Mouse (Mus musculus) layer of hippocampus, adult 2 months (tissue): Measurements from ENCODE around the gene Hfe. TPM values are rescaled to one million over a fixed set of nuclear protein-coding genes. Genes with fewer than 3 reads are reported as not detected.
"Not testable (repeated sequence)": the region's sequence is repeated elsewhere in the genome, so short reads cannot be mapped to it uniquely, and the experiment has no call there.

ENCODE experiments used
- DNase-seq, 2 experiments: peaks; one replicate each; pipeline ENCODE4 v3.0.0; 2022; ENCODE audit warnings: low spot score in 2 of 2
- H3K27ac ChIP-seq: fragments of 200-600 bp; 2 replicates; pipeline ENCODE4 v1.8.1; 2022
- H3K4me3 ChIP-seq: fragments of 200-600 bp; 2 replicates; pipeline ENCODE4 v1.8.1; 2022; ENCODE audit warnings: mild to moderate bottlenecking
- CTCF ChIP-seq: fragments of 200-600 bp; conservative IDR thresholded peaks from 2 replicates; pipeline ENCODE4 v1.8.1; 2022; ENCODE audit warnings: antibody characterized with exemption, mild to moderate bottlenecking, moderate library complexity
- microRNA-seq, 2 experiments: library from miRNA; unstranded; fragments of <30 nt; microRNA quantifications; one replicate each; pipeline ENCODE4 v1.2.0; 2021
- total RNA-seq, 2 experiments: library from RNA; stranded (reverse); gene quantifications; 2 replicates each; pipeline ENCODE4 v1.2.3; 2021

Gene Hfe
- total RNA-seq, 2 experiments from 2014 or later = 3.2 to 3.6 TPM

DNA sequence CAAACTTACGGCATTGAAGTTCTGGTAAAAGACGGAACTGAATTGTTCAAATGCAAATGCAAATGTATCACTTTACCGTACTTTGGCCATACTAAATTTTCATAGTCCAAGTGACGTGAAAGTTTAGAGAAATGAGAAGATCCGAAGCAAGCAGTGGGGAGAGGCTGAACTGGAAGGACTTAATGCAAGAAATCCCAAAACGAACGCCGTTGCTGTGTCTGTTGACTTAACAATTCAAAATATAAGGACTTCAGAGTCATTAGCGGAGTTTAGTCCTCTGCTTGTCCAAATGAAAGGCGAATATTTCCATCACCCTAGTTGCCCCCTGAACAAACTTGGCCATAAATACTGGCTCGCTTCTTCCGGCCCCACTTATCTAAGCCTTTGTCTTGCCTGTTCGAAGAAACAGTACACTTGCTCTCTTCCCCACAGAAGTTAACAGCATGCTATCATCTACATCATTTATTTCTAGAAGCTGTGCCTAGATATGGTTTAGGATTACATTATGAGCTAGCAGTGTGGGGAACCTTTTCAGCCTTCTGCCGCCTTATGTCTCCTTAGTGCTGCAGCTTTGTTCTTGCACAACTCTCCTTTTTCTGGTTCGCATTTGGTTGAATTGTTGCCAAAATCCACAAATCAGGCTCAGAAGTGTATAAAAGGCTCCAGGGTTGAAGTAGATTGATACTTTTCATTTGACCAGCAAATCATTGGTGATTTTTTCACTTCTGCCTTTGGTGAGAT is 25.4 kb downstream of the Hfe start:
- Histone ChIP-seq H3K4me3 (peak overlapping the region; percentile 64), H3K27ac (peak overlapping the region; percentile 96)
- no peak for TF ChIP-seq CTCF
- DNase-seq = no peak

- peak; percentile 29 to 53 for DNase-seq
- peak overlapping the region; percentile 64 for H3K4me3 ChIP-seq
These were observed 26.2 kb downstream of the Hfe start for GRCm38 (mm10) chr13:23684295-23684945.

DNA sequence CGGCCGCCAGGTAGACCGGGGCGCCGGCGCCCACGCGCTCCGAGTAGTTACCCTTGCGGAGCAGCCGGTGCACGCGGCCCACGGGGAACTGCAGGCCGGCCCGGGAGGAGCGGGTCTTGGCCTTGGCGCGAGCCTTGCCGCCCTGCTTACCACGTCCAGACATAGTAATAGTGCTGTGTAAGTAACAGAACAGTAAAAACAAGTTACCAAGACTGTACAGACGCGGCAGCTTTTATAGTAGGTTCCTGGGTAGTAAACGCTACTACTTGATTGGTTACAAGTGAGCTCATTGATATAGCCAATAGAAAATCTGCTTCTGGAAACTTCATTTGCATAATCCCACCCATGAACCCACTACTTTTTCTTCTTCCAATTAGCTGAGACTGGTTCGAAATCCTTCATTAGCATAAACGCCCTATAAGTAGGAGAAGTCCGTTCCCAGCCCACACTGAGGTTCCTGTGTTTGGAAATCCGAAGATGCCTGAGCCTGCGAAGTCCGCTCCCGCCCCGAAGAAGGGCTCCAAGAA is 26.8 kb downstream of the Hfe start, which contains the start of the genes Hist1h2ac and Hist1h2bc:
TSS of gene Hist1h2ac (minus strand) at position 194 of the 527 bp plus-strand sequence.
TSS of gene Hist1h2bc (plus strand) at position 445 of the 527 bp plus-strand sequence.
- Histone ChIP-seq H3K27ac (peak within 1 kb of the TSS; percentile 96), H3K4me3 (peak within 1 kb of the TSS; percentile 64)
- peak; percentile 76 to 96 for DNase-seq
- TF ChIP-seq CTCF = no peak

More at GRCm38 (mm10) chr13:23684295-23684945, 26.2 kb downstream of the Hfe start:
- peak overlapping the region; percentile 96 for H3K27ac ChIP-seq

GRCm38 (mm10) chr13:23682947-23683754 is 27.5 kb downstream of the Hfe start:
- not testable (repeated sequence) for DNase-seq
- Histone ChIP-seq H3K27ac (peak overlapping the region; percentile 88; the same call in 1 of the 2 replicates), H3K4me3 (peak overlapping the region; percentile 64)

DNA sequence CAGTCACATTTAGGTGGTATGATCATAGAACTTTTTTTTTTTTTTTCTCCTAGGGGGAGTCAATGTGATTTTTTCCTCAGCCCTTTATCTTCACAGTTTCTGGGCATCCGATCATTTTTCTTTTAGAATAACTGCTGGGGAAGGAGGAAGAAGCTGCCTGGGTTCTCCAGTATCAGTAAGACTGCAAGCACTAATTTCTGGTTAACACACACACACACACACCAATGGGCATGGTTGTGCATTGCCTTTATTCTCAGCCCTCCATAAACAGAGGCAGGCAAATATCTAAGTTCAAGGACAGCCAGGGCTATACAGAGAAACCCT is 28.1 kb downstream of the Hfe start:
- no peak for TF ChIP-seq CTCF
- DNase-seq = no peak
- Histone ChIP-seq H3K4me3 (no peak overlapping the region), H3K27ac (0 out of 2 replicates have a peak overlapping the region, but pooled peaks have one; percentile 74)

DNA sequence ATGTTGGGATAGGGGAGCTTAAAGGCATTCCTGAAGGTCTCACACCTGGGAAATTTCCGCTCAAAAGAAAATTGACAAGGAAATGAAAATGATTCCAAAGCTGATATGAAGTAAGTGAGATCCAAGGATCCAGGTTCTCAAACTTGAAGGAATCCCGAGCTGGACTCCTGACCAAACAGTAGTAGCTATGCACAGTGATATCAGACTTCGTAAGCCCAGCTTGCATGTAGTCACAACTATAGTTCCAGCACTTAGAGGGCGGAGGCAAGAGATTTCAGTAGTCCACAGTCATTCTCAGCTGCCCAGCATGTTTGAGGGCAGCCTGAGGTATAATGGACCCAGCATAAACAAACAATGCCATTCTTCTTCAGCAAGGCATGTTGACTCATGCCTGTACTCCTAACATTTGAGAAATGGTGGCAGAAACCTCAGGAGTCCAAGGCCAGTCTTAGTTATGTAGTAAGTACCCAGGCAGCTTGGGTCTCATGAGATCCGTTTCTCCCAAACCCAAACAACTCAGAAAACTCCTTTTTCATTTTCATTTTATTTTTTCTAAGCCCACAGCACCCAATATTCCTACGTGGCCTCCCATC is 28.6 kb downstream of the Hfe start:
- DNase-seq = no peak
- TF ChIP-seq CTCF = no peak
- no peak overlapping the region for H3K4me3 ChIP-seq
- H3K27ac ChIP-seq = no peak overlapping the region

GRCm38 (mm10) chr13:23662536-23662935 is 48.1 kb downstream of the Hfe start:
- Histone ChIP-seq H3K4me3 (no peak overlapping the region), H3K27ac (no peak overlapping the region)
- TF ChIP-seq CTCF = no peak
- no peak for DNase-seq

DNA sequence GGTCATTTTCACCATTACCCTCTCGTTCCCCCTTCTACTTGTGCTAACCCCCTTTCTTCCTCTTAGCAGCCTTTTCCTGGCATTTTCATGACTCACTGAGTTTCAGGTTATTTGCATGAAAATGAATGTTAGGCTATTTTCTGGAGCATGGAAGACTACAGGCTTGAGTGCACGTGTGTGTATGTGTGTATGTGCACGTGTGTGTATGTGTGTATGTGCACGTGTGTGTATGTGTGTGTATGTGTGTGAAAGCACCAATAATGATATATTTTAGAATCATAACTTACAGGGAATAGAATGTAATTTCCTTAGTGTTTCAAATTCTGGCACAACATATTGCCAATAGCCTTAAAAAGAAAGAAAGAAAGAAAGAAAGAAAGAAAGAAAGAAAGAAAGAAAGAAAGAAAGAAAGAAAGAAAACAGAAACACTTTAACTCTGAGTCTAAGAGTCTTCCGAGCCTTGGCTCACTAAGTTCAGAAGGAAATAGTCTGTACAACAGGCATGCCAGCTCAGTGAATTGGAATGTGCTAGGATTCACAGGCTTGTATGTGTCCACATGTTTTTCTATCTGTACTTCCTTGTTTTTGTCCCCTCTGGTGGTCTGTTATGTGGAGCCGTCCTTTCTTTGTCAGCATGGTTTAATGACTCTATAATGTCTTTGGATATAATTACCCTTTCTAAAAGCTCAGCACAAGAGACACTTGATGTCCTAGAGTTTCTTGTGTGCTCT is 50.9 kb downstream of the Hfe start:
- H3K4me3 ChIP-seq = no peak overlapping the region
- no peak for DNase-seq
- H3K27ac ChIP-seq = no peak overlapping the region
- no peak for TF ChIP-seq CTCF

Small RNAs within 50 kb of the gene (microRNA-seq; reads per million reads assigned to microRNA genes)
- gene Gm44314 = 0 reads per million in 2 experiments
- gene Gm44350 = 0 reads per million in 2 experiments
- gene Gm44484 = 0 reads per million in 2 experiments

Other genes starting within 250 kb of the Hfe start
- gene Btn1a1, start 245.0 kb downstream of the Hfe start, total RNA-seq = not detected
- gene Btn2a2, start 222.0 kb downstream of the Hfe start, total RNA-seq = under 1 TPM; 0.49 to 0.52 TPM
- gene Hist1h4h, start 179.8 kb downstream of the Hfe start, total RNA-seq = 100 to 1,000 TPM; 333 to 344 TPM
- 10 to 100 TPM in 1 of 2 experiments, 1 to 10 TPM in 1; 6.9 to 12.2 TPM for gene Hist1h2af, start 176.9 kb downstream of the Hfe start, total RNA-seq
- gene Hist1h3g, start 175.4 kb downstream of the Hfe start, total RNA-seq = 1 to 10 TPM; 3.6 to 5.5 TPM
- gene Hist1h2bh, start 167.5 kb downstream of the Hfe start, total RNA-seq = 1 to 10 TPM in 1 of 2 experiments, under 1 TPM in 1; 0.39 to 1.2 TPM
- 10 to 100 TPM; 17.7 to 18.3 TPM for gene Hist1h3f, start 166.8 kb downstream of the Hfe start, total RNA-seq
- 100 to 1,000 TPM; 150 to 167 TPM for gene Hist1h4f, start 159.2 kb downstream of the Hfe start, total RNA-seq
- 1 to 10 TPM; 4.6 to 5.5 TPM for gene Hist1h1d, start 157.6 kb downstream of the Hfe start, total RNA-seq
- 10 to 100 TPM; 45.3 to 54.6 TPM for gene Hist1h3e, start 148.5 kb downstream of the Hfe start, total RNA-seq
- gene Hist1h2ae, start 139.6 kb downstream of the Hfe start, total RNA-seq = 1 to 10 TPM; 6.6 to 7.7 TPM
- gene Hist1h2bg, start 139.5 kb downstream of the Hfe start, total RNA-seq = 10 to 100 TPM; 74.0 to 78.9 TPM
- gene Hist1h2bf, start 136.7 kb downstream of the Hfe start, total RNA-seq = 10 to 100 TPM; 22.8 to 29.6 TPM
- 10 to 100 TPM in 1 of 2 experiments, 1 to 10 TPM in 1; 5.0 to 13.0 TPM for gene Hist1h2ad, start 136.5 kb downstream of the Hfe start, total RNA-seq
- gene Hist1h3d, start 135.1 kb downstream of the Hfe start, total RNA-seq = 10 to 100 TPM; 12.1 to 13.0 TPM
- gene Hist1h4d, start 129.3 kb downstream of the Hfe start, total RNA-seq = 100 to 1,000 TPM; 140 to 146 TPM
- 10 to 100 TPM in 1 of 2 experiments, 1 to 10 TPM in 1; 8.8 to 10.1 TPM for gene Hist1h2be, start 89.7 kb downstream of the Hfe start, total RNA-seq
- gene Hist1h1e, start 88.3 kb downstream of the Hfe start, total RNA-seq = 10 to 100 TPM; 50.6 to 58.1 TPM
- gene Hist1h2ac, start 26.9 kb downstream of the Hfe start, total RNA-seq = 1 to 10 TPM; 2.9 to 4.0 TPM
- 10 to 100 TPM; 45.1 to 50.2 TPM for gene Hist1h2bc, start 26.7 kb downstream of the Hfe start, total RNA-seq
- gene Hist1h1t, start 15.0 kb downstream of the Hfe start, total RNA-seq = not detected
- 100 to 1,000 TPM; 108 to 115 TPM for gene Hist1h4c, start 12.4 kb downstream of the Hfe start, total RNA-seq
- 10 to 100 TPM; 59.1 to 68.1 TPM for gene Hist1h1c, start 28.0 kb upstream of the Hfe start, total RNA-seq
- 1 to 10 TPM; 3.6 to 5.9 TPM for gene Hist1h3c, start 34.7 kb upstream of the Hfe start, total RNA-seq
- 10 to 100 TPM; 23.0 to 24.7 TPM for gene Hist1h2bb, start 35.9 kb upstream of the Hfe start, total RNA-seq
- gene Hist1h2ab, start 40.3 kb upstream of the Hfe start, total RNA-seq = 10 to 100 TPM; 24.4 to 27.3 TPM
- gene Hist1h3b, start 41.4 kb upstream of the Hfe start, total RNA-seq = 10 to 100 TPM; 13.6 to 15.0 TPM
- gene Hist1h4b, start 46.2 kb upstream of the Hfe start, total RNA-seq = 10 to 100 TPM; 70.9 to 73.8 TPM
- gene Hist1h4a, start 50.4 kb upstream of the Hfe start, total RNA-seq = 10 to 100 TPM; 46.0 to 55.3 TPM
- gene Hist1h3a, start 51.5 kb upstream of the Hfe start, total RNA-seq = 10 to 100 TPM; 35.0 to 41.6 TPM
- 10 to 100 TPM; 18.5 to 18.9 TPM for gene Hist1h1a, start 52.8 kb upstream of the Hfe start, total RNA-seq
- gene Trim38, start 59.1 kb upstream of the Hfe start, total RNA-seq = not detected
- gene Slc17a2, start 96.1 kb upstream of the Hfe start, total RNA-seq = under 1 TPM in 1 of 2 experiments, not detected in 1; 0.10 TPM
- not detected for gene Slc17a3, start 128.6 kb upstream of the Hfe start, total RNA-seq
- gene Slc17a1, start 156.9 kb upstream of the Hfe start, total RNA-seq = not detected
- not detected for gene Slc17a4, start 204.2 kb upstream of the Hfe start, total RNA-seq
- gene Hist1h2ba, start 223.3 kb upstream of the Hfe start, total RNA-seq = not detected
- gene Hist1h2aa, start 223.6 kb upstream of the Hfe start, total RNA-seq = not detected